Mouse (Mus musculus) liver, embryonic 11.5 days (tissue): ENCODE data around the gene AC129217.1. TPM values are rescaled to one million over a fixed set of nuclear protein-coding genes. Genes with fewer than 3 reads are reported as not detected.
"Not testable (repeated sequence)": the region's sequence is repeated elsewhere in the genome, so short reads cannot be mapped to it uniquely, and the experiment has no call there.

Source experiments
- ATAC-seq: fragments of 200-750 bp; cut with Nextera tagmentation; replicated peaks from 2 replicates; pipeline ENCODE4 v1.8.0; 2017; ENCODE audit warnings: moderate number of reproducible peaks, mild to moderate bottlenecking, moderate TSS enrichment, moderate library complexity; ENCODE audit not compliant: low FRiP score
- DNase-seq: peaks from one replicate; pipeline ENCODE4 v3.0.0-alpha.2; 2017; ENCODE audit warnings: low spot score
- H3K27ac ChIP-seq: fragments of 300-500 bp; sonication (generic); 2 replicates; pipeline ENCODE4 v1.5.1; 2014; ENCODE audit warnings: mild to moderate bottlenecking, low read depth, low read length, control low read depth
- H3K27me3 ChIP-seq: fragments of 300-500 bp; sonication (generic); replicated peaks from 2 replicates; pipeline ENCODE4 v1.6.1; 2014; ENCODE audit warnings: low read length, mixed read lengths; ENCODE audit not compliant: control insufficient read depth, insufficient read depth
- H3K36me3 ChIP-seq: fragments of 300-500 bp; sonication (generic); 2 replicates; pipeline ENCODE4 v1.6.1; 2014; ENCODE audit warnings: mild to moderate bottlenecking, low read length, moderate library complexity, mixed read lengths; ENCODE audit not compliant: control insufficient read depth, insufficient read depth
- H3K4me1 ChIP-seq: fragments of 300-500 bp; sonication (generic); replicated peaks from 2 replicates; pipeline ENCODE4 v1.6.1; 2014; ENCODE audit warnings: low read length, mixed read lengths; ENCODE audit not compliant: control insufficient read depth, insufficient read depth
- H3K4me2 ChIP-seq: fragments of 300-500 bp; sonication (generic); 2 replicates; pipeline ENCODE4 v1.6.1; 2014; ENCODE audit warnings: mild to moderate bottlenecking, control low read depth, moderate library complexity
- H3K4me3 ChIP-seq: fragments of 300-500 bp; sonication (generic); 2 replicates; pipeline ENCODE4 v1.5.1; 2014; ENCODE audit warnings: low read depth, low read length, control low read depth
- H3K9ac ChIP-seq: fragments of 300-500 bp; sonication (generic); 2 replicates; pipeline ENCODE4 v1.6.1; 2014; ENCODE audit warnings: low read depth, low read length, control low read depth
- H3K9me3 ChIP-seq: fragments of 300-500 bp; sonication (generic); 2 replicates; pipeline ENCODE4 v1.6.1; 2016; ENCODE audit warnings: low read length, inconsistent platforms, mixed read lengths; ENCODE audit not compliant: control insufficient read depth
- WGBS: fragments of 180-500 bp; shearing (Covaris S2); extraction: QIAGEN DNeasy Blood & Tissue Kit; methylation state at CpG from one replicate; pipeline ENCODE4 v1.1.7; 2014; 5-methylcytosine and 5-hydroxymethylcytosine counted together
- polyA plus RNA-seq: library from polyadenylated mRNA; unstranded; fragments of >200 nt; fragmentation: Nextera tagmentation; extraction: Ambion mirVana; gene quantifications from 2 replicates; pipeline ENCODE4 v1.2.1, GENCODE M21; 2014

Gene AC129217.1
- polyA plus RNA-seq, 1 experiment from 2014 or later = 0.40 TPM

GRCm38 (mm10) chr19:8870381-8870780 lies 40.8 kb downstream of the AC129217.1 start:
- WGBS = 70% methylated on average over 3 of the region's 3 CpGs

GRCm38 (mm10) chr19:8870838-8871237 lies 41.3 kb downstream of the AC129217.1 start:
- Histone ChIP-seq H3K4me3 (peak overlapping the region; percentile 95), H3K36me3 (peaks cover 13% of the 10 kb centered on the region), H3K9ac (peak overlapping the region; percentile 94), H3K4me2 (peak overlapping the region; percentile 77), H3K27me3 (no peaks in the 10 kb centered on the region), H3K27ac (peak overlapping the region; percentile 67), H3K9me3 (no peaks in the 10 kb centered on the region), H3K4me1 (peaks cover 9% of the 10 kb centered on the region)
- WGBS = 30% methylated on average over 9 of the region's 9 CpGs
- DNase-seq (no peak), ATAC-seq (peak; percentile 24; the same call in 1 of the 2 replicates)

More at GRCm38 (mm10) chr19:8870381-8870780, 40.8 kb downstream of the AC129217.1 start:
- not testable (repeated sequence) for ATAC-seq, H3K9me3 ChIP-seq, DNase-seq, H3K27me3 ChIP-seq, H3K4me1 ChIP-seq
- Histone ChIP-seq H3K27ac (peak overlapping the region; percentile 67; the same call in 1 of the 2 replicates), H3K4me3 (peak overlapping the region; percentile 95), H3K4me2 (peak overlapping the region; percentile 77), H3K9ac (peak overlapping the region; percentile 94; the same call in 1 of the 2 replicates), H3K36me3 (peaks cover 13% of the 10 kb centered on the region)

DNA sequence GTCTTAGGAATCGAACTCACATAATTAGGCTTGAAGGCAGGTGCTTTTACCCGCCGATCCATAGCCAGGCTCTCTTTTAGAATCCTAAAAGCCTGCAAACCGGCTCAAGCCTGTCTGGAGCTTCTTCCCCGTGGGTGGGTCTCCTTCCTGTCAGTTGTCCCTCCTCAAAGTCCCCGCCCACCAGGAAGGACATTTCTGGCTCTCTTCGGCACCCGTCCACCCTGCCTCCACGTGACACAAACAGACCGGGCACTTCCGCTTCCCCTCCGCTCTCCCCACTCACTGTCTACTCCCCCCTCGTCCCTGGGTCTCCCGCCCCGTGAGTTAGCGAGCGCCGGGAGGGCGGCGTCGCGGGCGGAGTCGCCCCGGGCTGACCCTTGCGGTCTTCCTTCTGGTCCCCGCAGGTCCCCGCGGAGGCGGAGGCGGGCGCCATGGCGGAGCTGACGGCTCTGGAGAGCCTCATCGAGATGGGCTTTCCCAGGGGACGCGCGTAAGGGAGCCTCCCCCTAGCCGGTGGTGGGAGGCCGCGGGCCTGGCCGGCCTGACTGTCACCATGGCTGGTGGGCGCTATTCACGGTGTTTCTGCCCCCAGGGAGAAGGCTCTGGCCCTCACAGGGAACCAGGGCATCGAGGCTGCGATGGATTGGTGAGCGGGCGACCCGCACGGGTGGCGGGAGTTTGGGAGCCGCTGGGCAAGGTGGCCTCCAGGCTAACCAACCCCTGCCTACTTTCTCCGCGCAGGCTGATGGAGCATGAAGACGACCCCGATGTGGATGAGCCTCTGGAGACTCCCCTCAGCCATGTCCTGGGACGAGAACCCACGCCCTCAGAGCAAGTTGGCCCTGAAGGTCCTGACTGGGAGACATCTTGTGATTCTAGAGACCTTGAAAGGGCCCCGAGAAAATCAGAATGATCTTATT lies 42.0 kb downstream of the AC129217.1 start, which contains the start of gene Ubxn1:
Gene Ubxn1 (plus strand): TSS at position 230 of the 920 bp plus-strand sequence.
- peaks cover 9% of the 10 kb centered on the region for H3K4me1 ChIP-seq
- peak within 1 kb of the TSS; percentile 95 for H3K4me3 ChIP-seq
- no peaks in the 10 kb centered on the region for H3K27me3 ChIP-seq
- ATAC-seq (peak; percentile 97), DNase-seq (peak; percentile 96)
- peak within 1 kb of the TSS; percentile 89 for H3K27ac ChIP-seq
- peaks cover 15% of the 10 kb centered on the region for H3K36me3 ChIP-seq
- peak within 1 kb of the TSS; percentile 96 for H3K4me2 ChIP-seq
- no peaks in the 10 kb centered on the region for H3K9me3 ChIP-seq
- WGBS = 2% methylated on average over 59 of the region's 59 CpGs
- peak within 1 kb of the TSS; percentile 94 for H3K9ac ChIP-seq

- H3K4me3 ChIP-seq = peak overlapping the region; percentile 95
- no peak for DNase-seq
- H3K9me3 ChIP-seq = no peaks in the 10 kb centered on the region
- peaks cover 9% of the 10 kb centered on the region for H3K4me1 ChIP-seq
- no peaks in the 10 kb centered on the region for H3K27me3 ChIP-seq
- ATAC-seq = no peak
- peak overlapping the region; percentile 94 for H3K9ac ChIP-seq
- WGBS = 69% methylated on average over 10 of the region's 10 CpGs
- peaks cover 20% of the 10 kb centered on the region for H3K36me3 ChIP-seq
- H3K27ac ChIP-seq = peak overlapping the region; percentile 89; the same call in 1 of the 2 replicates
- peak overlapping the region; percentile 96 for H3K4me2 ChIP-seq
These were observed 42.8 kb downstream of the AC129217.1 start for GRCm38 (mm10) chr19:8872266-8872840.

- peaks cover 14% of the 10 kb centered on the region for H3K4me1 ChIP-seq
- no peaks in the 10 kb centered on the region for H3K9me3 ChIP-seq
- peaks cover 25% of the 10 kb centered on the region for H3K36me3 ChIP-seq
- H3K4me2 ChIP-seq = no peak overlapping the region
- no peak for ATAC-seq
- no peak for DNase-seq
- no peak overlapping the region for H3K4me3 ChIP-seq
- H3K27me3 ChIP-seq = no peaks in the 10 kb centered on the region
- H3K27ac ChIP-seq = no peak overlapping the region
- WGBS = 87% methylated on average over 7 of the region's 7 CpGs
- no peak overlapping the region for H3K9ac ChIP-seq
These were observed 45.5 kb downstream of the AC129217.1 start for GRCm38 (mm10) chr19:8875031-8875430.

DNA sequence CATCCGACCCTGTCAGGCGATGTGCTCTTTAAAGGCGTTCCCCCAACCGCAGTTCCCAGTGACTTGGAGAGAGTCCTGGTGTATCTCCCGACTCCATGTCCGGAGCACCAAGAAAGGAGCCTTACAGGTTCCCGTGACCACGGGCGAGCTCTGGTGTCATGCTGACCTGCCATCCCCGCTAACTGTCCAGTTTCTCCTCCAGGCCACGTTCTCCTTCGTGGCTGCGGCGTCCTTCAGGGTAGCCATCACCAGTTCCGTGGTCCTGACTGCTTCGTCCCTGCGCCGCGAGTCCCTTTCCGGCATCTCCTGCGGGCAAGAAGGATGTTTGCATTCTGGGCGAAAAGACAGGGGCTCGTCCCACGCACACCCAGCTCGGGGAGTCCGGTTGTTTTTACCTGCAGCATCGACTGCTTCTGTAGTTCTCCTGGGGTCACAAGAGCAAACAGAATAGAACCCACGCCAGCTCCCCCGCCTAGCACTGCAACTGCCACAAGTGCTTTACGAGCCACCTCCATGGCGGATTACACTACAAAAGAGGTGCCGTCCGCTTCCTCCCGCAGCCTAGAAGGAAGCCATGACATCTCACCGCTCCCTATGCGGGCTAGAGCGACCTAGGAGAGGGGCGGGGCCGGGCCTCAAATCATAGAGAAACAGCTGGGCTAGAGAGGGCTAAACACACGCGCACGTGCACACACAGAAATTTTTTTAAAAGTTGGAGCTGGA lies 50.9 kb downstream of the AC129217.1 start, which contains the start of gene Uqcc3:
Gene Uqcc3 (minus strand): TSS at position 613 of the 723 bp plus-strand sequence.
- under 1% methylated on average over 42 of the region's 42 CpGs for WGBS

GRCm38 (mm10) chr19:8881034-8881392 lies 51.4 kb downstream of the AC129217.1 start:
- no peak for DNase-seq
- Histone ChIP-seq H3K9ac (peak overlapping the region; percentile 95), H3K27me3 (no peaks in the 10 kb centered on the region), H3K27ac (no peak overlapping the region), H3K4me3 (peak overlapping the region; percentile 94), H3K9me3 (no peaks in the 10 kb centered on the region), H3K4me2 (peak overlapping the region; percentile 92), H3K36me3 (peaks cover 12% of the 10 kb centered on the region), H3K4me1 (peaks cover 8% of the 10 kb centered on the region)
- ATAC-seq = no peak
- WGBS = 15% methylated on average over 3 of the region's 3 CpGs

More for the DNA sequence above, 50.9 kb downstream of the AC129217.1 start, which contains the start of gene Uqcc3:
- peak within 1 kb of the TSS; percentile 95 for H3K9ac ChIP-seq
- peaks cover 8% of the 10 kb centered on the region for H3K4me1 ChIP-seq
- H3K4me3 ChIP-seq = peak within 1 kb of the TSS; percentile 94
- peak; percentile 97 for ATAC-seq
- peak within 1 kb of the TSS; percentile 92 for H3K4me2 ChIP-seq
- DNase-seq = peak; percentile 84
- no peaks in the 10 kb centered on the region for H3K9me3 ChIP-seq
- H3K27ac ChIP-seq = peak within 1 kb of the TSS; percentile 79
- H3K27me3 ChIP-seq = no peaks in the 10 kb centered on the region
- peaks cover 12% of the 10 kb centered on the region for H3K36me3 ChIP-seq

GRCm38 (mm10) chr19:8883616-8884015 lies 54.0 kb downstream of the AC129217.1 start, which contains the start of the genes Lbhd1 and Gm49403:
Lbhd1 (plus strand) TSS chr19:8883732.
Gm49403 (plus strand) TSS chr19:8883930.
- H3K4me1 ChIP-seq = peaks cover 12% of the 10 kb centered on the region
- no peak within 1 kb of the TSS for H3K4me2 ChIP-seq
- no peak within 1 kb of the TSS for H3K9ac ChIP-seq
- no peak within 1 kb of the TSS for H3K4me3 ChIP-seq
- H3K27ac ChIP-seq = no peak within 1 kb of the TSS
- H3K36me3 ChIP-seq = no peaks in the 10 kb centered on the region
- ATAC-seq (no peak), DNase-seq (no peak)
- 69% methylated on average over 3 of the region's 3 CpGs for WGBS
- H3K27me3 ChIP-seq = no peaks in the 10 kb centered on the region
- no peaks in the 10 kb centered on the region for H3K9me3 ChIP-seq
